Mouse (Mus musculus) frontal cortex, adult 2 months (tissue): Measurements from ENCODE around the gene Adra2b. TPM values are rescaled to one million over a fixed set of nuclear protein-coding genes. Genes with fewer than 3 reads are reported as not detected.

Experiments used
- DNase-seq, 2 experiments: peaks; one replicate each; pipeline ENCODE4 v3.0.0; 2022; ENCODE audit warnings: low spot score in 1 of 2; ENCODE audit errors: extremely low spot score in 1 of 2
- polyA plus RNA-seq: library from polyadenylated mRNA; depleted of rRNA; stranded (reverse); fragments of >200 nt; gene quantifications from 2 replicates; pipeline ENCODE4 v1.2.3, GENCODE M21; 2012; rRNA removed

Adra2b gene
- polyA plus RNA-seq = 0.28 and 0.29 TPM in 2 replicates

DNA sequence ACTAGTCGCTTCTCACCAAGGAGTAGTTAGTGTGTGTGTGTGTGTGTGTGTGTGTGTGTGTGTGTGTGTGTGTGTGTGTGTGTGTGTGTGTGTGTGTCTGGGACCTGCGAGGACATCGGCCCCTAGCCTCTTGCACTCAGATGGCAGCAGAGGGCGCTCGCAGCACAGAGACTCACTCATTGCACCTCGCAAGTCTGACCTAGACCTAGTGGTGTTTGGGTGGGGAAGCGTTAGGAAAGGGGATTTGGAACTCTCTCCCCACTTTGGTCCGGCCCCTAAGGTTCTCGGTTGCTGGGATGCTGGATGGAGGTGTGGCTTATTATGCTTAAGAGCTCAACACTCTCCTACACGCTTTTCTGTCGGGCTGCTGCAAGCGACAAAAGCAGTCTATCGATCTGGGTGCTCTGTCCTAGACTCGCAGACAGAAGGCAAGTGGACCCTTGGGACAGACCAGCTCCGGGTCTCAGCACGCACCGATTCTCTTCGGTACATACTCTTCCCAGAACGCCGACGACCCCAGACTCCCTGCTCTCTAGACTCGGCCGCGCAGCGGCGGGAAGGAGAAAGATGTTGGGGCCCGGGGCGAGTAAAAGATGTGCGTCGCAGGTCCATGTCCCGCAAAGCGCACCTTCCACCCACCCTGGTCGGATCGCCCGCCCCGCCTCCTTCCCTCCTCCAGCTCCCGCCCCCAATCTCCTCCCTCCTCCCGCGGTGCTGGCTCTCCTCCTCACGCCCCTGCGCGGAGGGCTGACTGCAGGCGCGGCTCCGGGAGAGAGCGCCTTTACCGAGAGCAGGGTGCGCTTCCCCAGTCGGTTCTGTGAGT lies at the start of gene Adra2b:
Gene Adra2b (plus strand): TSS at position 750 of the 823 bp plus-strand sequence.
- DNase-seq = peak; percentile 51 to 93

DNA sequence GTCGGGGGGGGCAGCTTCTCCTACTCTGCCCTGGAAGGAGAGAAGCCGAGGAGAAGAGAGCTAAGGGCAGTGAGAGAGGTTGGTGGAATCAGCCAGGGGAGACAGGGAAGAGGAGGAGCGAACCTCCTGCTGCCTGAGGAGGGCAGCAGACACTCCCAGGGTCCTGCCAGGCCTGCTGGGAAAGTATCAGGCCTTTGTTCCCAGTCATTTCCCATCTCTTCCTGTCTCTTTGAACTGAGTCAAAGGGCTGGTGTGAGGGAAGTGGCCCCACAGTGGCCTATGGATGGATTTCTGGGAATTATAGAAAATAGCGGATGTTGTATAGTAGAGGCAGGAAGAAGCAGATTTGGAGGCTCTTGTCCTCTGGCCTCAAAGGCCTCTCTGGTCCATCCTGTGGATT lies 49.1 kb upstream of the Adra2b start:
- no peak for DNase-seq

DNA sequence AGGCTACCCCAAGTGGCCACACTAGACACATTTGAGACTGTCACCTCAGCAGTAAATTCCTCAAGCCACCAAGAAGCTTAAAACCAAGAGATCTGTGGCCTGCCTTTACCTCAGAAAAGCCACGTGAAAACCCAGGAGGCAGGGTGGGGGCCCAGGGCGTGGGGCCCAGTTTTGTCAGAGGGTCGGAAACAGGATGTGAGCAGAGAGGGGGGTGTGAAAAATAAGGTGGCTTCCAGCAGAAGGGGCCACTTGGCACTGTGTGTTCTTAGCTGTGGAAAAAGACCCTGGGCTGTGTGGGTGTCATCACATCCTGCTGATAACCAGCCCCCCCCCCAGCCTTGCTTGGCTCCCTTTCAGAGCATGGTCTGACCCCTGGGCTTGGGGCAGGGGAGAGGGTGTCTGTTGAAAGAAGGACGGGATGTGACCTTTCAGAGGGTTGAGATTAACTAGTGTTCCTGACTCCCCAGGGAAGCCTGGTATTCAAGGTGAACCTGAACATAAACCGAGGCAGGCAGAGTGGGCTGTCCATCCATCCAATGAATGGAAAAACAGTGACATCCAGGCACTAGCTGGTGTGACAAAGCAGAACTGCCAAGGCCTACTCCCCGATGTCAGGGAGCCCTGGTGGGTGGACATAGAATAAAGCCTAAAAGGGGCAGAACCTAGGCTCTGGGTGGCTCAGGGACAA lies 48.4 kb upstream of the Adra2b start:
- no peak for DNase-seq

DNA sequence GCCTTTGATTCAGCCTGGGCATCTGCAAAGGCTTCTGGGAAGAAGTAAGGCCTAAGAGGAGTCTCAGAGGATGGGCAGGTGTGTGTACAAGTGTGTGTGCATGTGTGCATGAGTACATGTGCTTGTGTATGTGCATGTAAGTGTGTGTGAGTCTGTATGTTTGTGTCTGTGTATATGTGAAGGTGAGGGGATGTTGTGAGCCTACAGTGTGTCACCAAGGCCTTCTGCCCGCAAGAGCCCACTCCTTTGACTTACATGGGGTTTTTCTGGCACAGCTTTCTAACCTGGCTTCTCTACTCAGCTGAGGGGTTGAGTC lies 47.9 kb upstream of the Adra2b start:
- no peak for DNase-seq

DNA sequence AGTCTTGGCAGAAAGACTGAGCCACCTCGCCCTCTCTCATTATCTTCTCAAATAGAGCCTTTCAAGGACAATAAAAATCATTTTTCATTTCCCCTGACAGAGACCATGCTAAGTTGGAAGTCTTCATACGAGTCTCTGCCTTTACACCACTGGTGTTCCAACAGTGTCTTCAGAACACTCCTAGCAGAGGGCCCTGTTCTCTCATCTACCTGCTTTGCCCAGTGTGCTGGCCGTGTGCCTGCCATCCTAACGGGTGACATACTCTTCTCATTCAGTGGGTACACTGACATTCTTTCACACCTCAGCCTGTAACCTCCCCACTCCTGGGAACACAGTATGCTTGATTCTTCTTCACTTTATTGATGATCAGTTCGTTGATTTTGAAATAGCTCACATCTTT lies 46.6 kb upstream of the Adra2b start:
- DNase-seq = no peak

DNA sequence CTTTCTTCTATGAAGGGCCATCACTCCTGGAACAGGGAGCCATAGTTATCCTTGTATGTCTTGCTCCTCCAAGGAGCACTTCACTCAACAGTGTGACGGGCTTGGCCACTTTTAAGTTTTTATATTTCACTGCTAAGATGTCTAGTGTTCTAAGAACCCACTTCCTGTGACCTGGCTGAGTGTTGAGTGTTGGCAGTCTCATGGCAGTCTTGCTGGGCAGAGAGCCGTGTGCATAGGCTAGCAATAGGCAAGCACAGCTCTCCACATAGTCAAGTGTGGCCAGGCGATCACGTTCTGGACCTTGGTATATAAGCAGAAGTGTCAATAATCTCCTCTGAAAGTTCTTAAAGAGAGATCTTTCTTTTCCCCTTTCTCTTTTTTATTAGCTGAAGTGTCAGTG lies 44.9 kb upstream of the Adra2b start:
- no peak for DNase-seq

DNA sequence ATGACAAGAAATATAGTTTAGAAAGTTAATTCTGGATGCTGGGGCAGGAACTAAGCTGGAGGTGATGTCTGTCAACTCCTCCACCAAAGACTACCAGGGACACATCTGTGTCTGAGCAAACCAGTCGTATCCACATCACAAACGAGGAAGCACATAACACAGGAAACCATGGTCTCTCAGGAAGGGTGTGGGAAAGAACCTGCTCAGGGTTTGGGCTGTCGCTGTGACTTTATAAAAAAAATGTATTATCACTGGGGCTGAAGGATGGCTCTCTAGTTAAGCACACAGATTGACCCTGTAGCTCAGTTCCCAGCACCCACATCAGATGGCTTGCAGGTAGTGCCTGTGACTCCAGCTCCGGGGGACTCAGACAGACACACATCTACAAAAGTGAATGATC lies 43.9 kb upstream of the Adra2b start:
- no peak for DNase-seq

DNA sequence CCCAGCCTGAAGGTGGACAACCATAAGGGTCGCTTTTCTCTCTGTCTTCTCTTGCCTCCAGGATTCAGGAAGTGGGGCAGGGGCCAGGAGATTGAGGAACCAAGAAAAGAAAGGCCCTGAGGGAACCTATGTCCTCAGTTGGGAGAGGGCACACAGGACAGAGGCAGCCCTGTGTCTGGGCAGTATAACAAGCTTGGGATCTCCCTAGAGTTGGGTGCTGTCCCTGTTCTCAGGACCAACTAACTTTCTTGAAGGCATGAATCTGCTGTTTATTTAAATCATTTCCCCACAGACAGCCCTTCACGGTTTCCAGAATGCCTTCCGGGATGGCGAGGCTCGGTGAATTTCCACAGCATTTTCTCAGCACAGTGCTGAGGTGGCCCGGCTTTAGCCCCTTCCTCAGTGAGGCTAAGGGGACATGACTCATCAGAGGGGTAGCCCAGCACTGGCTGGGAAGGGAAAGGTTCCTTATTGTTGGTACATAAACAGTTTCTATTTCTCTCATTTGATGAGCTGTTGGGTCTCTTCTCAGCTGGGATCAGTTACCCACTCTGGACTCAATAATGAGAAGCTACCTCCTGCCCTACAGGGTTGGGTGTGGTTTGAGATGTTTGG lies 40.2 kb upstream of the Adra2b start:
- no peak for DNase-seq

DNA sequence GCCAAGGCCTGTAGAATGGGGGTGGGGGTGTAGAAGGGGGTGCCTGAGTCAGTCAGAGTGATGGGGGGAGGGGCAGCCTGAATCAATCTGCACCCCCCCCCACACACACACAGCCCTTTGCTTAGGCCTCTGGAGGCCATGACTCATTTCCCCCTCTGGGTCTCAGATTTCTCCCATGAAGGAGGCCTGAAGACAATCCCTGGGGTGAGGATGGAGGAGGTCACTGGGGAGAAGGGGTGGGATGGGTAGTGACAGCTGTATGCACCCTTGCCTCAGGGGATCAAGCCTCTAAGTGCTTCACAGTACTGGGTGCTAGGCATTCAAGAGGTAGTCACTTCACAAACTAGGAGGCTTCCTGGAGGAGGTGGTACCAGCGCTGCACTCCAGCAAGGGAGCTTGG lies 39.3 kb upstream of the Adra2b start:
- no peak for DNase-seq

DNA sequence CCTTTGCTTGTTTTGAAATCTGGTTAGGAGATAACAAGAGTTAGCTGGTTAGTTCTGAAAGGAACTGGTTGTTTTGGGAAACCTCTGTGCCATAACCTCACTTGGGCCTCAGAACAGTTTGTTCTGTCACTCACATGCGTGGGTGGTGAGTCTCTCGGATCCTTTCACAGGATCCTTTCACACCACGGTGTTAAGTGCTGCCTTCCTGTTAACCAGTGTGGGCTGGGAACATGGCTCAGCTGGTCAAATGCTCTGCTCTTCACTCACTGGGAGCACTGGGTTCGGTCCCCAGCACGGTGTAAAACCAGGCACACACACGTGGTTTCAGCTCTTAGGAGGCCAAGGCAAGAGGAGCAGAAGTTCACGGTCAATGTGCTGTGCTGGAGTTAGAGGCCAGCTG lies 38.6 kb upstream of the Adra2b start:
- DNase-seq = no peak

DNA sequence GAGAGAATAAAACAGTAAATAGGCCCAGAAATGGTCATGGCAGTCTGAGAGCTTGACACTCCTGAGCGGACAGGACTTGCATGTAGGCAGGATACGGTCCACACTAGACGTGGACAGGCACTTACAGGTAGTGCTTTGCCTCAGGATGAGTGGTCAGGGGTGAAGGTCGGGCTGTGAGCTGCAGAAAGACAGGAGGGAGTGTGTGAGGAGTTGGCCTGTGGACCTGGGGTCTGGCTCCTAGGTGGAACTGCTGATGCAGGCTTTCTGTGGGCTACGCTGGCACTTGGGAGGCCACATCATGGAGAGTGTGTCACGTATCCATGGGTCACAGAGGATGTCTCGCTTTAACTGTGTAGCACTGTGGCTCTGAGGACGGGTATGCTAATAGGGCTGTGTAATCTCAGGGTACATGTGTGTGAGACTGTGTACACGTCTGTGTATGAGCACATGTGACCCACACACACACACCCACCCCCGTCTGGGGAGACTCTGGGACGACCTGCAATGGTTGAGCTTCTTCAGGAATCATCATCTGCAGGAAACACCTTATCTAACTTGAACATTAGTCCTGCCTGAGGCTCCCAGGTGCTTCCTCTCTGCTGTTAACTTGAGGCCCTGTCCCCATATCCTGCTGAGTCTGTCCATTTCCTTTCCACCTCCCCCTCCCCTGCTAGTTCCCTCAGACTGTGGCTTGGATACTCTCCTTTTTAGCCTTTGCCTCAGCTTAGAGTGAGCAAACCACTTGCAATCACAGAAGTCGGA lies 34.7 kb upstream of the Adra2b start:
- DNase-seq = no peak

DNA sequence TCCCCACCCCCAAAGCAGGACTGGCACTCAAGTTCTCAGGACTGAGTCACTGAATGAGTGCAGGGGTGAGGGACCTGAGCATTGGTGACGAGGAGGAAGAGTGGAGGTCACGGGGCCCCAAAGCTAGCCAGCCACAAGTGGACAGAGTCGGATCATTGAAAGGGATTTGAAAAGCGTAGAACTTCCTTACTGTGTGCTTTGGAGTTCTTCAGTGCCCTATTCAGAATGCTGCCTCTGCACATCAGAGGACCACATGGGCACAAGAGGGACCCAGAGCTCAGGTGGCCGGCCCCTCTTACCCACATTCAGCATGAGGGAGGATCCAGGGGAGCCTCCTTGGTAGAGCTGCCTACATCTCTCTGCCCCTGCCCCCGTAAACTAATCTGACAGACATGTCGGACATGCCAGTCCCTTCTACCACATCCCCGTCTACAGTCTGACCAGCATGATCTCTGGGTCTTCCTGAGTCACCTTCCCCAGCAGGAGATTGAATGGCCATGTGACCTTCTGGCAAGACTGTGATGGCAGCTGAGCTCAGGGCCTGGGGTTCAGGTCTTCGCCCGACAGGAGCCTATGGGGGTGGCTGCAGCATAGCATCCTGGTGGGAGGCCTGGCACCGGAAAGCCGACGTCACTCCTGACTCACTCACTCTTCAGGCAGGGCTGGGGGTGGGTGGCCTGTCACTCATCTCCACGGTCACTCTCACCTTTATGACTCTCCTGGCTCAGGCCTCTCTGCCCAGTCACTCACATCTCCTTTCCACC lies 30.0 kb upstream of the Adra2b start:
- DNase-seq = no peak

DNA sequence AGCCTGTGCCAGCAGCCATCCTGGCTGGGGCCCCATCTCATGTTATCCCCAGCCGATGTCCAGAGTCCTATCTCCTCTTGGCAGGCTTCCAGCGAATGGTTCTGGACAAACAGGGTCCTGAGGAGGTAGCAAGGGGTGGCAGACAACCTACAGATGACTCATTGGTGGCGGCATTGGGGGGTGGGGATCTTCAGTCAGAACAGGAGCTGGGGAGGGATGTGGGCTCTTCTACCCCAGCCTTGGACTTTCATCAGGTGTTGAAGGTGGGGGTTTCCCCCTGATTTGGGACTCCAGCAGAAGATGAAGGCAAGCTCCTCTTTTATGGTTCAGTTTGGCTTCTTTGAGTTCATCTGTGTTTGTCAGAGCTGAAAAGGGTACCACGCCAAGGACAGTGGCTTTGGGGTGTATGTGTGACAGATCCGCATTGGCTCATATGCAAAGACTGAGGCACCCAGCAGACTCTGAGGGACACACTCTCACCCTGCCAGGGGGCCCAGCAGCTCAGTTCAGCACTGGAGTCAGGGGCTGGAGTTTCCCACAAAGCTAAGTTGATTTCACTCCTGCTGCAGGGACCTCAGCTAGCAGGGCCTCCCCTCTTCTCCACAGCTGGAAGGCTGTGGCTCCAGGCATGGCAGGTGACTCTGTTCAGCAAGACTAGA lies 28.9 kb upstream of the Adra2b start:
- DNase-seq = no peak

DNA sequence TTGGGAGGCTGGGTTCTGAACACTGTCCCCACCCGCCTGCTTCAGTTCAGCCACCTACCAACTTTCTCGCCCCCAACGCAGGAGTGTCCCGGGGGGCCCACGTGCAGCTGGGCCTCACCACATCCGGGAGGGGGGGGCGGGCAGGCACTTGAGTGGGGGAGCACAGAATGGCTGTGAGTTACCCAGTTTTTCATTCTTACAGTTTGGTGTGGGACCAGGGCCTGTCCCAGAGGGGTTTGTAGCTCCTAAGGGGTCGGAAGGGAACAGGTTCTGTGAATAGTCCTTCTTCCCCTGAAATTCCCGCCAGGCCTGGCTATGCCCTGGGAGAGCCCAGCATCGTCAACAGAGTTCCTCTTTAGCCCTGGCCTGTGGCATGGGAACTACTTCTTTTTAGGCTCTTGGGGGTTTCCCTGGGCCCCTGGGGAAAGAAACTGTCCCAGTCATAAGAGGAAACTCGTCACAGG lies 27.9 kb upstream of the Adra2b start:
- no peak for DNase-seq

DNA sequence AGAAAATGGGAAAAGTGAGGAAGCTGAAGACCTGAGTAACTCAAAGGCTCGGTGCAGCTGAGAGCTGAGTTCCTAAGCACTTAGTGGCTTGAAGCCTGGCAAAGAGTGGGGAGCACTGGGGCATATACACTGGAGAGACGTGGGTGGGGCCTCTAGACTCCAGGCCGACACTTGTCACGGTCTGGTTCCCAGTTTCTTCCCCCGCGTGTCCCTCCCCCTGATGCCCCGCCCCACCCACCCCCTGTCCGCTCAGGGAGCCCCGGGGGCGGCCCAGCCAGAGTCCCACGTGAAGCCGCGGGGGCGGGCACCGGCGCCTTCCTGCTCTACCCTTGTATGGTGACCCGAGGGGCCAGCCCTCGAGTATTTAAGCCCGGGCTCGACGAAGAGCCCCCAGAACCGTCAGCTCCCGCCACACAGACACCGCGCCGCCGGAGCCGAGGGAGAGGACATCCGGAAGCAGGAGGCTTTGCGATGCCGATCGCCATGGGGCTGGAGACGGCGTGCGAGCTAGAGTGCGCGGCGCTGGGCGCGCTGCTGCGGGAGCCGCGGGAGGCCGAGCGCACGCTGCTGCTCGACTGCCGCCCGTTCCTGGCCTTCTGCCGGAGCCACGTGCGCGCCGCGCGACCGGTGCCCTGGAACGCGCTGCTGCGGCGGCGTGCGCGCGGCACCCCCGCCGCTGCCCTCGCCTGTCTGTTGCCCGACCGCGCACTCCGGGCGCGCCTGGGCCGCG lies 27.1 kb upstream of the Adra2b start, which contains the start of gene Dusp2:
Gene Dusp2 (plus strand): TSS at position 393 of the 730 bp plus-strand sequence.
- peak in 1 of 2 experiments; percentile 57 for DNase-seq

DNA sequence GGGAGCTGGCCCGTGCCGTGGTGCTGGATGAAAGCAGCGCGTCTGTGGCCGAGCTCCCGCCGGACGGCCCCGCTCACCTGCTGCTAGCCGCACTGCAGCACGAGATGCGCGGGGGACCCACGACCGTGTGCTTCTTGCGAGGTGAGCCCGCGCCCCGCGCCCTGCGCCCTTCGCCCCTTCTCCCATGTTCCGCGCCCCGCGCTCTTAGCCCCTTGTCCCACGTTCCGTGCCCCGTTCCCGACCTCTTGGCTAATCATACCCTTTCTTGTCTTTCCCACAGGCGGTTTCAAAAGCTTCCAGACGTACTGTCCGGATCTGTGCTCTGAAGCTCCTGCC lies 26.5 kb upstream of the Adra2b start:
- no peak for DNase-seq

DNA sequence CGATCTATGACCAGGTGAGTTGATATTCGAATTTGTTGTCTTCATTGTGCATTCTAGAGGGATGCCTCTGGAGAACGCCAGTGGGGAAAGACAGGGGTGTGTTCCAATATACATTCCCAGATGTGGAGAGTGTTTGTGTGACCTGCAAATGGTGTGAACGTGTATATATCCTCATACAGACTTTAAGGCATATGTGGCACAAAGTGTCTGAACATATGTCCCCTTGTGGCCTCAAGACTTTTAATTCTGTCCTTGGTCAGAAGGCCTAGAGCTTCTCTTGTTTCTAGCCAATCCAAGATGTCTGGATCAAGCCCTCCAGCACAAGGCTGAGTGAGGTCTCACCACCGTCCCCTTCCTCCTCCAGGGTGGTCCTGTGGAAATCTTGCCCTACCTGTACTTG lies 26.1 kb upstream of the Adra2b start:
- no peak for DNase-seq

DNA sequence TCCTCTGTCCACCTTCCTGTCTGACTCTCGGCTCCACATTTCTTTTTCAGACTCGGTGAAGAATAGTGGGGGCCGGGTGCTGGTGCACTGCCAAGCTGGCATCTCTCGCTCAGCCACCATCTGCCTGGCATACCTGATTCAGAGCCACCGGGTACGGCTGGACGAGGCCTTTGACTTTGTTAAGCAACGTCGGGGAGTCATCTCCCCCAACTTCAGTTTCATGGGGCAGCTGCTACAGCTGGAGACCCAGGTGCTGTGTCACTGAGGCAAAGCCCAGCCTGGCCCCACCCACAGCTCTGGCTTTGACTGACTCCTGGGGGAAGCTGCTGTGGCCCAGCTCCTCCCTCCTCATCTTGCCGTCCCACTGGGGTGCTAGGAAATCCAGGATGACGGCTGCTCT lies 25.5 kb upstream of the Adra2b start:
- no peak for DNase-seq

DNA sequence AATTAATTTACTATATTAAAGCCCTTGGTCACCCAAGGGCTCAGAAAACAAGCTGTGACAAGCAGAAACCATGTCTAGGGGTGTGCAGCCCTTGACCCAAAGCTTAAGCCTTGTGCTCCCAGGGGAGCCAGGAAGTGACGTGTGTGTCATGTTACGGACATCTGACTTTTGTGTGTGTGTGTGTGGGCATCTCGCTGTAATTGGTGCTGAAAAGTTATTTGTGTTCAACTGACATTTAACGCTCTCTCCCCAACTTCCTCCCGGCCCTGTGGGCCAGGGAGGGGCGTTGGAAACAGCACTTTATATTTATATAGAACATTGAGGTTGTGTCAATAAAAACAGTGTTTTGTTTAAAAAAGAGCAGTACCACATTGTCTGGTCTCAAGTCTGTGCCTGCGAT lies 25.0 kb upstream of the Adra2b start:
- no peak for DNase-seq
